Mouse (Mus musculus) limb, embryonic 11.5 days (tissue): Measurements from ENCODE around the gene BC048403. TPM values are rescaled to one million over a fixed set of nuclear protein-coding genes. Genes with fewer than 3 reads are reported as not detected.

Source experiments
- ATAC-seq: fragments of 200-750 bp; cut with Nextera tagmentation; 2 replicates; pipeline ENCODE4 v1.8.0; 2017; ENCODE audit warnings: low read depth; ENCODE audit not compliant: insufficient number of reproducible peaks, low FRiP score, low TSS enrichment
- DNase-seq: peaks from one replicate; pipeline ENCODE4 v3.0.0-alpha.2; 2015; ENCODE audit warnings: low spot score
- H3K27ac ChIP-seq: fragments of 300-500 bp; sonication (generic); replicated peaks from 2 replicates; pipeline ENCODE4 v1.5.1; 2014; ENCODE audit warnings: low read depth, mild to moderate bottlenecking, low read length
- H3K27me3 ChIP-seq: fragments of 300-500 bp; sonication (generic); 2 replicates; pipeline ENCODE4 v1.6.1; 2014; ENCODE audit warnings: mild to moderate bottlenecking, low read length, mixed read lengths; ENCODE audit not compliant: control insufficient read depth, insufficient read depth
- H3K36me3 ChIP-seq: fragments of 300-500 bp; sonication (generic); 2 replicates; pipeline ENCODE4 v1.6.1; 2014; ENCODE audit warnings: mild to moderate bottlenecking, low read length, moderate library complexity, mixed read lengths; ENCODE audit not compliant: control insufficient read depth, insufficient read depth
- H3K4me1 ChIP-seq: fragments of 300-500 bp; sonication (generic); 2 replicates; pipeline ENCODE4 v1.6.1; 2014; ENCODE audit warnings: low read length, mixed read lengths; ENCODE audit not compliant: control insufficient read depth, insufficient read depth
- H3K4me2 ChIP-seq: fragments of 300-500 bp; sonication (generic); 2 replicates; pipeline ENCODE4 v1.6.1; 2014; ENCODE audit warnings: low read depth, mild to moderate bottlenecking, moderate library complexity; ENCODE audit not compliant: severe bottlenecking
- H3K4me3 ChIP-seq: fragments of 300-500 bp; sonication (generic); 2 replicates; pipeline ENCODE4 v1.5.1; 2014; ENCODE audit warnings: low read depth, low read length
- H3K9ac ChIP-seq: fragments of 300-500 bp; sonication (generic); 2 replicates; pipeline ENCODE4 v1.6.1; 2014; ENCODE audit warnings: mild to moderate bottlenecking, low read length
- H3K9me3 ChIP-seq: fragments of 300-500 bp; sonication (generic); 2 replicates; pipeline ENCODE4 v1.6.1; 2016; ENCODE audit warnings: low read length; ENCODE audit not compliant: control insufficient read depth
- WGBS: fragments of 180-500 bp; shearing (Covaris S2); extraction: QIAGEN DNeasy Blood & Tissue Kit; methylation state at CpG from one replicate; pipeline ENCODE4 v1.1.7; 2014; 5-methylcytosine and 5-hydroxymethylcytosine counted together
- polyA plus RNA-seq: library from polyadenylated mRNA; unstranded; fragments of >200 nt; fragmentation: Nextera tagmentation; extraction: Ambion mirVana; gene quantifications from 2 replicates; pipeline ENCODE4 v1.2.1, GENCODE M21; 2014

The BC048403 gene
- polyA plus RNA-seq, 1 experiment from 2014 or later: 2.6 TPM

GRCm38 (mm10) chr10:121716862-121717261, 22.9 kb upstream of the BC048403 start:
- H3K36me3 ChIP-seq: no peaks in the 10 kb centered on the region

GRCm38 (mm10) chr10:121718896-121719585, 20.7 kb upstream of the BC048403 start:
- Histone ChIP-seq H3K4me3 (no peak overlapping the region), H3K27ac (no peak overlapping the region), H3K36me3 (no peaks in the 10 kb centered on the region), H3K4me2 (no peak overlapping the region), H3K9me3 (0 out of 2 replicates have a peak, but pooled peaks cover 2% of the 10 kb centered on the region), H3K27me3 (no peaks in the 10 kb centered on the region), H3K4me1 (no peaks in the 10 kb centered on the region), H3K9ac (no peak overlapping the region)
- DNase-seq (no peak), ATAC-seq (no peak)
- WGBS: 91% methylated on average over 18 of the region's 18 CpGs

More at GRCm38 (mm10) chr10:121716862-121717261, 22.9 kb upstream of the BC048403 start:
- 0 out of 2 replicates have a peak, but pooled peaks cover 2% of the 10 kb centered on the region for H3K9me3 ChIP-seq
- DNase-seq (no peak), ATAC-seq (no peak)
- H3K27ac ChIP-seq: no peak overlapping the region
- no peaks in the 10 kb centered on the region for H3K4me1 ChIP-seq
- no peak overlapping the region for H3K4me2 ChIP-seq
- no peak overlapping the region for H3K4me3 ChIP-seq
- H3K27me3 ChIP-seq: no peaks in the 10 kb centered on the region
- H3K9ac ChIP-seq: no peak overlapping the region

- H3K36me3 ChIP-seq: no peaks in the 10 kb centered on the region
- no peak overlapping the region for H3K4me2 ChIP-seq
- ATAC-seq (no peak), DNase-seq (no peak)
- no peaks in the 10 kb centered on the region for H3K4me1 ChIP-seq
- H3K9me3 ChIP-seq: 0 out of 2 replicates have a peak, but pooled peaks cover 2% of the 10 kb centered on the region
- H3K27me3 ChIP-seq: no peaks in the 10 kb centered on the region
- 94% methylated on average over 13 of the region's 13 CpGs for WGBS
- H3K27ac ChIP-seq: no peak overlapping the region
- H3K9ac ChIP-seq: no peak overlapping the region
- no peak overlapping the region for H3K4me3 ChIP-seq
These were observed 19.0 kb upstream of the BC048403 start for GRCm38 (mm10) chr10:121720701-121721100.

- H3K9ac ChIP-seq: no peak overlapping the region
- no peaks in the 10 kb centered on the region for H3K9me3 ChIP-seq
- no peaks in the 10 kb centered on the region for H3K4me1 ChIP-seq
- 65% methylated on average over 4 of the region's 4 CpGs for WGBS
- H3K27me3 ChIP-seq: no peaks in the 10 kb centered on the region
- no peak overlapping the region for H3K4me3 ChIP-seq
- ATAC-seq (no peak), DNase-seq (no peak)
- no peaks in the 10 kb centered on the region for H3K36me3 ChIP-seq
- no peak overlapping the region for H3K4me2 ChIP-seq
- H3K27ac ChIP-seq: no peak overlapping the region
These were observed 13.2 kb upstream of the BC048403 start for GRCm38 (mm10) chr10:121726505-121726904.

- 67% methylated on average over 4 of the region's 4 CpGs for WGBS
- no peak for DNase-seq
- no peak for ATAC-seq
These were observed 12.6 kb upstream of the BC048403 start for GRCm38 (mm10) chr10:121727151-121727550.

GRCm38 (mm10) chr10:121728226-121728625, 11.5 kb upstream of the BC048403 start:
- Histone ChIP-seq H3K27ac (no peak overlapping the region), H3K4me2 (no peak overlapping the region), H3K4me3 (no peak overlapping the region), H3K9me3 (no peaks in the 10 kb centered on the region), H3K9ac (no peak overlapping the region), H3K36me3 (no peaks in the 10 kb centered on the region), H3K4me1 (no peaks in the 10 kb centered on the region), H3K27me3 (no peaks in the 10 kb centered on the region)
- ATAC-seq (no peak), DNase-seq (no peak)
- WGBS: 96% methylated on average over 4 of the region's 4 CpGs

More at GRCm38 (mm10) chr10:121727151-121727550, 12.6 kb upstream of the BC048403 start:
- H3K4me3 ChIP-seq: no peak overlapping the region
- no peaks in the 10 kb centered on the region for H3K27me3 ChIP-seq
- H3K36me3 ChIP-seq: no peaks in the 10 kb centered on the region
- no peak overlapping the region for H3K4me2 ChIP-seq
- H3K27ac ChIP-seq: no peak overlapping the region
- no peaks in the 10 kb centered on the region for H3K4me1 ChIP-seq
- no peak overlapping the region for H3K9ac ChIP-seq
- H3K9me3 ChIP-seq: no peaks in the 10 kb centered on the region

GRCm38 (mm10) chr10:121731048-121731725, 8.6 kb upstream of the BC048403 start:
- no peaks in the 10 kb centered on the region for H3K4me1 ChIP-seq
- no peak for ATAC-seq
- no peak for DNase-seq
- H3K4me2 ChIP-seq: no peak overlapping the region
- no peaks in the 10 kb centered on the region for H3K9me3 ChIP-seq
- 93% methylated on average over 8 of the region's 8 CpGs for WGBS
- no peak overlapping the region for H3K27ac ChIP-seq
- H3K4me3 ChIP-seq: no peak overlapping the region
- no peaks in the 10 kb centered on the region for H3K36me3 ChIP-seq
- H3K27me3 ChIP-seq: no peaks in the 10 kb centered on the region
- H3K9ac ChIP-seq: no peak overlapping the region

- DNase-seq (no peak), ATAC-seq (no peak)
- Histone ChIP-seq H3K27ac (no peak overlapping the region), H3K36me3 (no peaks in the 10 kb centered on the region), H3K4me2 (no peak overlapping the region), H3K4me1 (no peaks in the 10 kb centered on the region), H3K9ac (no peak overlapping the region), H3K9me3 (no peaks in the 10 kb centered on the region), H3K4me3 (no peak overlapping the region), H3K27me3 (no peaks in the 10 kb centered on the region)
- WGBS: 92% methylated on average over 9 of the region's 9 CpGs
These were observed 7.2 kb upstream of the BC048403 start for GRCm38 (mm10) chr10:121732542-121732941.
